Mouse (Mus musculus): ENCODE data around the gene Nsun3. TPM values are rescaled to one million over a fixed set of nuclear protein-coding genes. Genes with fewer than 3 reads are reported as not detected.

Nsun3 gene
- polyA plus RNA-seq (2015; fragmentation: Nextera tagmentation; extraction: Ambion mirVana): 10.7 and 13.4 TPM in 2 replicates

DNA sequence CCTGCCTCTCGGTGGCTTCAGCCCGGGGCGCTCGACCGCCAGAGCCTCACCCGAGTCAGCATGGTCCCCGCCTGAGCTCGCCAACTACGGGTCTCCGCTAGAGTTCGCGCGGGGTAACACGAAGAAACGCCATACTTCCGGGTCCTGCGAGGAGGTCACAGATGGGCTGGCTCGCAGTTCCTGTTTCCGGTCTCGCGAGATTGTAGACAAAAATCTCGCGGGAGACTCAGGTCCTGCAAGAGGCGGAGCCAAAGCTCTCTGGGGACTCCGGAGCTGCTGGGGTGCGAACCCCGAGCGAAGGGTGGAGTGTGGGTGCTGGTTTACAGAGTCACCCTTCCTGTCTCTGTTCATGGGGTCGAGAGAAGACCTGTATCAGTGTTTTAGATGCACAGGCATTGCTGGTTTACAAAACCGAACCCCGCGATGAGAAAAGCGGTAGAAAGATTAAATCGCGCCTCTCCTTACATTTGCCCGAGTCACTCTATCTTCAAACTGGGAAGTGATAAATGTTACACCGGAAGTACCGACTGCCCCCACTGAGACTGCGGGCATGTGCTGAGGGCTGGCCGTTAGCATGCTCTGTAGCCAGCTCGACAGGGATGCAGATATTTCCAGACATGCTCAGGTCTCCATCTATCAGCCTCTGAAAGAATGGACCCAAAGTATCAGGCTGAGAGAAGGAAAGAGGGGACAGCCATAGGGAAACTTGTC is at the start of gene Nsun3:
Nsun3 (minus strand) TSS at position 198 of the 711 bp plus-strand sequence.
- 3% methylated on average over 41 of the region's 41 CpGs for WGBS
- no peaks in the 10 kb centered on the region for H3K9me3 ChIP-seq
- H3K9ac ChIP-seq (replicated peaks): peak within 1 kb of the TSS; percentile 80
- peak within 1 kb of the TSS; percentile 67 for H3K4me2 ChIP-seq (replicated peaks)
- peak within 1 kb of the TSS; percentile 75 for H3K4me3 ChIP-seq
- no peaks in the 10 kb centered on the region for H3K36me3 ChIP-seq
- H3K27me3 ChIP-seq: no peaks in the 10 kb centered on the region
- peaks cover 30% of the 10 kb centered on the region for H3K4me1 ChIP-seq
- ATAC-seq (replicated peaks): peak; percentile 95
- peak within 1 kb of the TSS; percentile 87 for H3K27ac ChIP-seq (replicated peaks)

DNA sequence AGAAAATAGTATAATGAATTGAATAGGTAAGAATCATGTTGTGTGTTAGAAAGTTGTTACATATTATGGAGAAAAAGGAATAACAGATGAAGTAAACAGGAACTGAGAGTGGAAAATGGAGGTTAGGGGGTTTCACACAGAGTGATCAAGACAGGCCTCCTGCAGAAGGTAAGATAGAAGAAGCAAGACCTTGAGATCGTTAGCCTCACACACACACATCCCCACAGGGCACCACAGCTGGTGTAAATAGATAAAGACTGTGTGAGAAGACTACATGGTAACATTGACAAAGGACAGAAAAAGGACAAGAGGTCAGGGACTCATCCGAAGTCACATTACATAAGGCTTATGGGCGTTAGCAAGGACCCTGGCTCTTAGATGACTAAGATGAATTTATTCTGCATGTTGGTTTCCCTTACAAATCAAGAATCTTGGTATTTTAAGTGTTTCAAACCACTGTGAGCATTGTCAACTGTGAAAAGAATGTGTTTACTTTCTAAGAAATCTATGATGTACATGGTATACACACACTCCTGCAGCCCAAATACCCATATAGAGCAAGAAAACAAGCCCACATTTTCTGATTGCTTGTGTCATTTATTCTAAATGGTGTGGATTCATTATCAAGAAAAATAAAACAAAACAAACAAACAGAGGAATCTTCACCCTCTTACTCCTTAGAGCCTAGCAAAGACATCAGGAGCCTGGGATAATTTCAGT is 47.6 kb upstream of the Nsun3 start:
- ATAC-seq (replicated peaks): no peak
- Histone ChIP-seq H3K9me3 (no peaks in the 10 kb centered on the region), H3K4me3 (no peak overlapping the region), H3K27ac (replicated peaks) (no peak overlapping the region), H3K27me3 (no peaks in the 10 kb centered on the region), H3K4me2 (replicated peaks) (no peak overlapping the region), H3K9ac (replicated peaks) (no peak overlapping the region), H3K4me1 (no peaks in the 10 kb centered on the region), H3K36me3 (no peaks in the 10 kb centered on the region)
- WGBS: 63% methylated on average over 3 of the region's 3 CpGs

DNA sequence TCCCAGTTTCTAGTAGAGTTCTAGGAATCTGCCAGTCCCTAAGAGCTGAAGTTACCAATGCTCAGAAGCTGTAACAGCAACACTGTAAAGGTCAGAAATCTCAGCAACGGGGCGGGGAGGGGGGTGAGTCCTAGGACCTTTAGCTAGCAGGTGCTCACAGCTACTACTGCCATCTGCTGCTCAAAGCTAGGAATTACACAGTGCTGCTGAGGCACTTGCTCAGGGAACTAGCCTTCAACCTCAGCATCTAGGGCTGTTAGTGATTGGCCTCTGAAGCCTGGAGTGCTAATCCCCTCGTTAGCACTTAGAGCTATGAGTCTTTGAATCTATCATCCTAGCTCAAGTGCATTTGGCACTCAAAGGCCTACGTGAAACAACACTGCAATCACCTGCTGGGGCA is 45.9 kb upstream of the Nsun3 start:
- WGBS: 11% methylated on average over 4 of the region's 4 CpGs
- Histone ChIP-seq H3K4me2 (replicated peaks) (no peak overlapping the region), H3K27me3 (no peaks in the 10 kb centered on the region), H3K4me3 (no peak overlapping the region), H3K9me3 (no peaks in the 10 kb centered on the region), H3K27ac (replicated peaks) (no peak overlapping the region), H3K36me3 (no peaks in the 10 kb centered on the region), H3K9ac (replicated peaks) (no peak overlapping the region), H3K4me1 (no peaks in the 10 kb centered on the region)
- peak; percentile 41; the same call in 1 of the 2 replicates for ATAC-seq (replicated peaks)

DNA sequence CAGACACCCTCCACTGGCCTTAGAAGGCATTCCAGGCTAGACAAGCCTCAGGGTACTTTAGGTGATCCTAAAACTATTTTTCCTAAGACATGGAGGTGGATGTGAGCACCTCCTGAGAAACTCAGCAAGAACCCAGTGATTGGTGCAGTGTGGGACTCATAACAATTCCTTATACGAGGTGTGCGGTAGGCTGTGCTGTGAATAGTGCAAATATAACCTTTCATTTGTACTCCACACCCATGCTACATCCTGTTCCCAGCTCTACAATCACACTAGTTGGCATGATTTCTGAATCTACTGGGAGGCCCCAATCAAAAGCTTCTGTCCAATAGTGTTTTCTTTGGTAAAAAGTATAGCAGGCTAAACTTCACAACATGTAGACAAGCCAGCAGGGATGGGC is 45.4 kb upstream of the Nsun3 start:
- Histone ChIP-seq H3K36me3 (no peaks in the 10 kb centered on the region), H3K4me3 (no peak overlapping the region), H3K4me2 (replicated peaks) (no peak overlapping the region), H3K9ac (replicated peaks) (no peak overlapping the region), H3K27me3 (no peaks in the 10 kb centered on the region), H3K4me1 (no peaks in the 10 kb centered on the region), H3K9me3 (no peaks in the 10 kb centered on the region), H3K27ac (replicated peaks) (no peak overlapping the region)
- ATAC-seq (replicated peaks): no peak
- WGBS: 90% methylated on average over 2 of the region's 2 CpGs

DNA sequence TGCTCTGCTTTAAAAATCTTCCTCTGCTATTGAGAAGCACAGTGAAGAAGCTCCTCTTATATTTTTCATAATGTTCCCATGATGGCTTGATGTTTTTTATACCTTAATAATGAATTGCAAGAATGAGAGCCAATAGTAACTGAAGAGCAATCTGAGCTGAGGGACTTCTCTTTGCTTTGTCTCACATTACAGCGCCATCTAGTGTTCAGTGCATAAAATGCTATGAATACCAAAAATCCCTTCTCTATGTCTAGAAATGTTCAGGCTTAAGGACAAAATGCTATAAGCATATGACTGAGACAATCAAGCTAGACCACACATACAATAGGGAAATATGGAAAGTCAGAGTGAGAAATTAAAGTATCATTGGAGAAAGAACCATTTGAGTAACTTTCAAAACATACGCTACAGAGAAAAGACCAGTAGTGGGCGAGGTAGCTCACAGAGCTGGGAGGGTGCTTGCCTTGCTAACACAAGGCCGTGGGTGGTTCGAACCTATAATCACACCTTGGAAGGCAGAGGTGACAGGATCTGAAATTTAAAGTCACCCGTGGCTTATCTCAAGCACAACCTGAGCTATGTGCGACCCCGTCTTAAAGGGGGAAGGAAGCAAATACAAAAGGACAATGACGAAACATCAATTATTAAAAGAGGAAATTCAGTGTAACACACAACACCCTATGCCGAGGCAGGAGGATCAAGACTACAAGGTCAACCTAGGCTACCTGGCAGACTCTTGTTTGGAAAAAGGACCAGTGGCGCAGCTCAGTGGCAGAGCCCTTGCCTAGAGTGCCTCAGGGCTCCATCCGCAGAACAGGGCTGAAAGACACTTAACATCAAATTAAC is 39.8 kb upstream of the Nsun3 start:
- Histone ChIP-seq H3K9me3 (no peaks in the 10 kb centered on the region), H3K4me1 (no peaks in the 10 kb centered on the region), H3K36me3 (no peaks in the 10 kb centered on the region), H3K9ac (replicated peaks) (no peak overlapping the region), H3K27ac (replicated peaks) (no peak overlapping the region), H3K4me2 (replicated peaks) (no peak overlapping the region), H3K27me3 (no peaks in the 10 kb centered on the region), H3K4me3 (no peak overlapping the region)
- ATAC-seq (replicated peaks): peak; percentile 38; the same call in 1 of the 2 replicates
- WGBS: 77% methylated on average over 12 of the region's 12 CpGs

DNA sequence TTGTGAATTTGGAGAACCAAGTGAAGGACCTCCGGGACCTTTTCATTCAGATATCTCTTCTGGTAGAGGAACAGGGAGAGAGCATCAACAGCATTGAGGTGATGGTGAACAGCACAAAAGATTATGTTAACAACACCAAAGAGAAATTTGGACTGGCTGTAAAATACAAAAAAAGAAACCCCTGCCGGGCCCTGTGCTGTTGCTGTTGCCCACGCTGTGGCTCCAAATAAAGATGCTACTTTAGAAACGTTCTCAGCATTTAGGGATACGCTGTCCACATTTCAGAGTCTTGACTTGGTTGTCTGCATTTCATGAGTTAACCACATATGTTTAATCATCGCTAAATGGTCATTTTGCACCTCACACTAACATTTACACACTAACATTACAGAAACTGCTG is 35.9 kb upstream of the Nsun3 start:
- Histone ChIP-seq H3K27me3 (no peaks in the 10 kb centered on the region), H3K9ac (replicated peaks) (no peak overlapping the region), H3K4me2 (replicated peaks) (no peak overlapping the region), H3K27ac (replicated peaks) (no peak overlapping the region), H3K36me3 (no peaks in the 10 kb centered on the region), H3K4me3 (no peak overlapping the region), H3K9me3 (no peaks in the 10 kb centered on the region), H3K4me1 (no peaks in the 10 kb centered on the region)
- ATAC-seq (replicated peaks): no peak
- 97% methylated on average over 6 of the region's 6 CpGs for WGBS

DNA sequence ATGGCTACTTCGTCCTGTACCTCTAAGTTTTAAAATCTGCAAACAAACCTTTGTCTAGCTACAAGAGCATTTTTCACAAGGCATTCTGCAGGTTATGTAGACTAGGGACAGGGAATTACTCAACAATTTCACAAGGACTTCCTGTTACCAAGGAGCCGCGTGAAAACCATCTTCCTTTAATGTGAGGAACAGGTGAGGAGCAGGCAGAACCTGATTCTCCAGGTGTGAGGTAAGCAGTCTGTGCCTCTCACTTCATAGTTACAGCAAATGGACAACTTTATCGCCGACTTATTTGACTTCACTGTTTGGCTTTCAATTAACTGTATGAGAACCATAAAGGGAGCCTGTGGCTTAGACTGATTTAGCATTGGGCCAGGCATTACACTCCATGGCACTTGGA is 27.9 kb upstream of the Nsun3 start, which contains the start of gene Stx19:
Stx19 (plus strand) TSS at position 186 of the 400 bp plus-strand sequence.
- no peak within 1 kb of the TSS for H3K9ac ChIP-seq (replicated peaks)
- H3K27ac ChIP-seq (replicated peaks): no peak within 1 kb of the TSS
- H3K4me3 ChIP-seq: no peak within 1 kb of the TSS
- no peaks in the 10 kb centered on the region for H3K4me1 ChIP-seq
- H3K9me3 ChIP-seq: no peaks in the 10 kb centered on the region
- 95% methylated on average over 5 of the region's 5 CpGs for WGBS
- no peak for ATAC-seq (replicated peaks)
- no peaks in the 10 kb centered on the region for H3K36me3 ChIP-seq
- H3K4me2 ChIP-seq (replicated peaks): no peak within 1 kb of the TSS
- no peaks in the 10 kb centered on the region for H3K27me3 ChIP-seq

DNA sequence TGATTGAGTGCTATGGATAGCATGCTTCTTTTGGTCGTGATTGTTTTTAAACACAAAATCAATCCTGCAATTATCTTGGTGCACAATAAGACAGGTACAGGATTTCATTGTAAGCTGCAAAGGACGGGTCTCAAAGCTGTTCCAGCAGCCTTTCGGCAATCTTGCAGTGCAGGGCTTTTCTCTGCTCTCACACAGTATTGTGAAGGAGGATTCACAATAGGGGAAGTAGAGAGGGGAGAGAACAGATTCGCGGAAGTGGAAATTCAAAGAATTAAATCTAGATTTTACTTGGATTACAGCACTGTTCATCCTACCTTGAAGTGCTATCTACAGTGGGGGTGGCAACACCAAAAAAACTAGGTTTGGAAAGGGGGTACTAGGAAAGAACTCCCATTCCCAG is 27.2 kb upstream of the Nsun3 start:
- 72% methylated on average over 5 of the region's 5 CpGs for WGBS

DNA sequence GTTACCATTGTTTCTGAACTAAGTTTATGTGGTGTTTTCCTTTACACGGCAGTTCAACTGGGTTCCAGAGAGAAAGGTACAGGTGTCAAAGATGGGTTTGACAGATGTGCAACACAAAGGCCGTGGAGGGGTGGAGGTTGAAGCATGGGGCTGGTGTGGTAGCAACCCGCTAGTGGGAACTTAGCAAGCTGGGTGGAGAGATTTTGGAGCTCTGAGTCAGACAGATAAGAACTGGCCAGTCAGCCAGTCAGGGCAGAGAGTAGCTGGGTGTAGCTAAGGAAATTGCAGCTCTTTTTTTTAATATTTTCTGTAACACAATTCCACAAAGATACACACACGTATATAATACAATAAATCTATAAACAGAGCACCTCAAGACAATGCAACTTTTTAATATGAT is 24.2 kb upstream of the Nsun3 start:
- Histone ChIP-seq H3K4me1 (no peaks in the 10 kb centered on the region), H3K27ac (replicated peaks) (no peak overlapping the region), H3K4me2 (replicated peaks) (no peak overlapping the region), H3K9me3 (no peaks in the 10 kb centered on the region), H3K27me3 (no peaks in the 10 kb centered on the region), H3K9ac (replicated peaks) (no peak overlapping the region), H3K4me3 (no peak overlapping the region), H3K36me3 (no peaks in the 10 kb centered on the region)
- 91% methylated on average over 4 of the region's 4 CpGs for WGBS
- no peak for ATAC-seq (replicated peaks)

More for the DNA sequence above, 27.2 kb upstream of the Nsun3 start:
- Histone ChIP-seq H3K27ac (replicated peaks) (no peak overlapping the region), H3K27me3 (no peaks in the 10 kb centered on the region), H3K4me3 (no peak overlapping the region), H3K9me3 (no peaks in the 10 kb centered on the region), H3K4me1 (no peaks in the 10 kb centered on the region), H3K36me3 (no peaks in the 10 kb centered on the region), H3K4me2 (replicated peaks) (no peak overlapping the region), H3K9ac (replicated peaks) (no peak overlapping the region)
- ATAC-seq (replicated peaks): no peak

DNA sequence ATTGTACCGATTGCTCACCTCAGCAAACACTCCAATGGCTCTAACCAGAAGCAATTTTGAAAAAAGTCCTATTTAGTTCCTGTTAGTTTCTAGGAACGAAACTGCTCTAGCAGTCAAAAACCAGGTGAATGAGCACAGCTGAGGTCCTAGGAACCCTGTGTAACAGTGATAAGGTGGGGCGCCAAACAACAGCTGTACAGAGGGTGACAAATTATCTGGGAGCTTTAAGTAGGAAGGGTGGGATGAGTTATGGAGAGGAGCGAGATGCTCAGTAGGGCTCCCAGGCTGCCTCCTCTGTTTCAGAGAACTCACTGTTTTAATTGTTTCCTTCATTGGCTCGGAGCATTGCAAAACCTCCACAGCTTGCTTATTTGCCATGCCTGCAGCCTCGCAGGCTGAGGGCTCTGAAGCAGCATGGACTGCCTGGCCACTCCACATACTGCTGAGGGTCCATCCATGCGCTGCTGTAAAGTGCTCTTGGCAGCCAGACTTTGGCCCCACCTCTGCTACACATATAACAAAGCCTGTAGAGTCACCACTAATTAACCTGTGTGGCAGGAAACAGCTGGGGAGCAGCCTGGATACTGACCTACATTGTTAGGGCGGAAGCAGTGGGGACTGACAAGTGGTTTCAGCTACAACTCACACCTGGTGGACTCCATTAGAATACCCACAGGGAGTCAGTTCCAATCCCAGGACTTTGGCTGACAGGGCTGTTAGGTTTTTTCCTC is 20.8 kb upstream of the Nsun3 start:
- Histone ChIP-seq H3K4me2 (replicated peaks) (no peak overlapping the region), H3K4me3 (no peak overlapping the region)

DNA sequence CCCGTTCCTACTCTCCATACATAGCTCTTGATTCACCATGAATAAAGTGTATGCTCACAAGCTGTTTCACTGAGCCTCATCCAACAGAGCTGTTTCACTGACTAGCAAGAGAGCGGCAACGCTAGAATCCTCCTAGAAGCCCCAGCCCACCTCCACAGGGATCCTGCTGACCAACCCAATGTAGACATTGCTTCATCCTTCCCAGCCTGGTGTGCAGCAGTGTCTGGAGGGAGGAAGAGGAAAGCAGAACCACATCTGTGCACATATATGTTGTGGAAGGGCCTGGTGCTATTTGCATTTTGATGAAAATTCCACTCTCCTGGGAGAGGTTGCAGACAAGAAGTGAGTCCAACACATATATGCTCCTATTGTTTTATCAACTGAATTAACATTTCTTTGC is 18.0 kb upstream of the Nsun3 start:
- H3K36me3 ChIP-seq: peaks cover 17% of the 10 kb centered on the region
- no peaks in the 10 kb centered on the region for H3K9me3 ChIP-seq
- no peak overlapping the region for H3K4me2 ChIP-seq (replicated peaks)
- H3K4me3 ChIP-seq: no peak overlapping the region
- ATAC-seq (replicated peaks): no peak
- no peak overlapping the region for H3K9ac ChIP-seq (replicated peaks)
- no peaks in the 10 kb centered on the region for H3K4me1 ChIP-seq
- no peak overlapping the region for H3K27ac ChIP-seq (replicated peaks)
- H3K27me3 ChIP-seq: no peaks in the 10 kb centered on the region
- 94% methylated on average over 3 of the region's 3 CpGs for WGBS

More for the DNA sequence above, 20.8 kb upstream of the Nsun3 start:
- Histone ChIP-seq H3K9ac (replicated peaks) (no peak overlapping the region), H3K9me3 (no peaks in the 10 kb centered on the region), H3K36me3 (peaks cover 12% of the 10 kb centered on the region), H3K27ac (replicated peaks) (no peak overlapping the region), H3K4me1 (no peaks in the 10 kb centered on the region), H3K27me3 (no peaks in the 10 kb centered on the region)
- no peak for ATAC-seq (replicated peaks)
- 55% methylated on average over 8 of the region's 8 CpGs for WGBS

Measured in forebrain, embryonic 15.5 days (tissue).